Mouse (Mus musculus) gastrocnemius, adult 2 months (tissue): Measurements from ENCODE around the gene Neurod2. TPM values are rescaled to one million over a fixed set of nuclear protein-coding genes. Genes with fewer than 3 reads are reported as not detected.

ENCODE experiments used
- DNase-seq: peaks from one replicate; pipeline ENCODE4 v3.0.0; 2022
- H3K27ac ChIP-seq: fragments of 200-600 bp; 2 replicates; pipeline ENCODE4 v1.8.1; 2022; ENCODE audit warnings: mild to moderate bottlenecking
- H3K4me3 ChIP-seq: fragments of 200-600 bp; 2 replicates; pipeline ENCODE4 v1.8.1; 2022; ENCODE audit warnings: mild to moderate bottlenecking, moderate library complexity
- CTCF ChIP-seq: fragments of 200-600 bp; IDR thresholded peaks from 2 replicates; pipeline ENCODE4 v1.8.1; 2022; ENCODE audit warnings: antibody characterized with exemption, mild to moderate bottlenecking, moderate library complexity
- intact Hi-C: fragments of 180-260 bp; cut with DNase I; formaldehyde crosslinking; loops from one replicate; pipeline ENCODE4 v1.15.1; 2025
- long read RNA-seq, 2 experiments: library from polyadenylated mRNA; stranded (forward); transcript quantifications; one replicate each; pipeline ENCODE4 v2.0.0; 2021
- total RNA-seq, 2 experiments: library from RNA; stranded (reverse); gene quantifications; 2 replicates each; pipeline ENCODE4 v1.2.3; 2021

Gene Neurod2
- not detected for total RNA-seq
- long read RNA-seq, experiment 1 = 0 reads
- long read RNA-seq, experiment 2 = 0 reads

GRCm38 (mm10) chr11:98329081-98329959 lies at the start of gene Neurod2:
Neurod2 (minus strand) TSS chr11:98329648.
- Histone ChIP-seq H3K4me3 (peak within 1 kb of the TSS; percentile 50), H3K27ac (no peak within 1 kb of the TSS)
- no peak for DNase-seq
- intact Hi-C loops = no loop called here
- no peak for TF ChIP-seq CTCF

GRCm38 (mm10) chr11:98377787-98378186 lies 48.3 kb upstream of the Neurod2 start:
- no peak for TF ChIP-seq CTCF
- peak overlapping the region; percentile 93 for H3K27ac ChIP-seq
- intact Hi-C loops = loop anchor here (5.0 to 10.0 kb wide), 2 partner anchors 327 to 395 kb away; partner anchors contain the start of gene Csf3
- H3K4me3 ChIP-seq = no peak overlapping the region; the same call in 1 of the 2 replicates
- peak; percentile 89 for DNase-seq

GRCm38 (mm10) chr11:98376756-98377155 lies 47.3 kb upstream of the Neurod2 start:
- Histone ChIP-seq H3K4me3 (no peak overlapping the region), H3K27ac (peak overlapping the region; percentile 93)
- intact Hi-C loops = loop anchor here (5.0 to 10.0 kb wide), 2 partner anchors 328 to 396 kb away; partner anchors contain the start of gene Csf3
- TF ChIP-seq CTCF = no peak
- DNase-seq = no peak

GRCm38 (mm10) chr11:98374266-98374665 lies 44.8 kb upstream of the Neurod2 start:
- no peak for TF ChIP-seq CTCF
- H3K27ac ChIP-seq = peak overlapping the region; percentile 70
- intact Hi-C loops = loop anchor here (10.0 kb wide), 1 partner anchor 331 kb away; the partner anchor contains the start of gene Csf3
- H3K4me3 ChIP-seq = no peak overlapping the region
- peak; percentile 75 for DNase-seq

GRCm38 (mm10) chr11:98373244-98373643 lies 43.8 kb upstream of the Neurod2 start:
- H3K4me3 ChIP-seq = no peak overlapping the region
- intact Hi-C loops = loop anchor here (10.0 kb wide), 1 partner anchor 332 kb away; the partner anchor contains the start of gene Csf3
- no peak for DNase-seq
- TF ChIP-seq CTCF = no peak
- H3K27ac ChIP-seq = no peak overlapping the region

- peak; percentile 95 for TF ChIP-seq CTCF
- intact Hi-C loops = loop anchor here (10.0 kb wide), 1 partner anchor 332 kb away; the partner anchor contains the start of gene Csf3
- Histone ChIP-seq H3K4me3 (no peak overlapping the region), H3K27ac (no peak overlapping the region)
- DNase-seq = peak; percentile 67
Measured at GRCm38 (mm10) chr11:98372406-98372805, 43.0 kb upstream of the Neurod2 start.

- intact Hi-C loops = loop anchor here (10.0 kb wide), 1 partner anchor 333 kb away; the partner anchor contains the start of gene Csf3
- H3K27ac ChIP-seq = no peak overlapping the region
- no peak for TF ChIP-seq CTCF
- DNase-seq = no peak
- no peak overlapping the region for H3K4me3 ChIP-seq
Measured at GRCm38 (mm10) chr11:98371556-98372240, 42.2 kb upstream of the Neurod2 start.

- Histone ChIP-seq H3K27ac (no peak overlapping the region), H3K4me3 (no peak overlapping the region)
- no peak for TF ChIP-seq CTCF
- intact Hi-C loops = loop anchor here (10.0 kb wide), 1 partner anchor 334 kb away; the partner anchor contains the start of gene Csf3
- DNase-seq = no peak
Measured at GRCm38 (mm10) chr11:98370588-98370987, 41.1 kb upstream of the Neurod2 start.

GRCm38 (mm10) chr11:98369337-98369736 lies 39.9 kb upstream of the Neurod2 start:
- no peak for DNase-seq
- intact Hi-C loops = no loop called here
- TF ChIP-seq CTCF = no peak

GRCm38 (mm10) chr11:98367863-98368186 lies 38.4 kb upstream of the Neurod2 start:
- DNase-seq = peak; percentile 73
- no peak for TF ChIP-seq CTCF
- Histone ChIP-seq H3K4me3 (no peak overlapping the region), H3K27ac (peak overlapping the region; percentile 82)
- intact Hi-C loops = no loop called here

More at GRCm38 (mm10) chr11:98369337-98369736, 39.9 kb upstream of the Neurod2 start:
- no peak overlapping the region for H3K4me3 ChIP-seq
- H3K27ac ChIP-seq = no peak overlapping the region

GRCm38 (mm10) chr11:98367171-98367862 lies 37.9 kb upstream of the Neurod2 start:
- intact Hi-C loops = no loop called here
- peak overlapping the region; percentile 82 for H3K27ac ChIP-seq
- TF ChIP-seq CTCF = no peak
- 0 out of 2 replicates have a peak overlapping the region, but pooled peaks have one; percentile 13 for H3K4me3 ChIP-seq
- peak; percentile 64 for DNase-seq

GRCm38 (mm10) chr11:98366290-98366689 lies 36.8 kb upstream of the Neurod2 start:
- peak overlapping the region; percentile 82 for H3K27ac ChIP-seq
- H3K4me3 ChIP-seq = no peak overlapping the region
- DNase-seq = no peak
- no peak for TF ChIP-seq CTCF
- intact Hi-C loops = no loop called here
